Mouse (Mus musculus): ENCODE measurements around the gene Sipa1l1. TPM values are rescaled to one million over a fixed set of nuclear protein-coding genes. Genes with fewer than 3 reads are reported as not detected.

Sipa1l1 gene
- total and polyA plus RNA-seq, 3 experiments = 13.6 to 36.7 (median 23.6) TPM

GRCm38 (mm10) chr12:82197207-82197606, 28.1 kb downstream of the Sipa1l1 start:
- no peak overlapping the region for H3K27ac ChIP-seq (ENCODE audit: insufficient read depth, low read depth)
- H3K9me3 ChIP-seq (replicated peaks; ENCODE audit: low read length) = no peaks in the 10 kb centered on the region
- H3K9ac ChIP-seq (ENCODE audit: insufficient read depth, low read depth) = no peak overlapping the region
- H3K4me3 ChIP-seq (replicated peaks in 1 of 3; ENCODE audit: low read depth in 2 of 3, low read length in 2 of 3, poor library complexity in 1 of 3) = no peak overlapping the region
- TF ChIP-seq EP300 (IDR thresholded peaks at IDR 0.05; ENCODE audit: low read length) (no peak), RAD21 (IDR thresholded peaks at IDR 0.05; ENCODE audit: low read depth, low read length) (no peak), MYC (IDR thresholded peaks at IDR 0.05; ENCODE audit: low read depth, low read length) (no peak), CHD1 (IDR thresholded peaks at IDR 0.05; ENCODE audit: low read depth, low read length) (no peak), JUN (IDR thresholded peaks at IDR 0.05; ENCODE audit: insufficient read depth, low read depth, low read length) (no peak), PAX5 (IDR thresholded peaks at IDR 0.05; ENCODE audit: low read length) (no peak), TCF12 (IDR thresholded peaks at IDR 0.05; ENCODE audit: low read depth, low read length) (no peak), MEF2A (IDR thresholded peaks at IDR 0.05; ENCODE audit: borderline replicate concordance, low read depth, low read length) (no peak), RCOR1 (conservative IDR thresholded peaks at IDR 0.05; ENCODE audit: low read depth, low read length) (no peak), USF2 (conservative IDR thresholded peaks at IDR 0.05; ENCODE audit: low read depth, low read length) (no peak)
- dilution Hi-C loops (cut with MboI; ENCODE audit: extremely low pct_ligation_motif_present, extremely low pct_unique_long_range_greater_than_20kb, low sequenced_read_pairs) = no loop called here
- H3K27me3 ChIP-seq (replicated peaks) = no peaks in the 10 kb centered on the region
- no peak overlapping the region for H3K4me2 ChIP-seq (ENCODE audit: insufficient read depth, low read depth, poor library complexity, severe bottlenecking)
- peaks cover 0 to 25% of the 10 kb centered on the region in 2 experiments for H3K36me3 ChIP-seq (replicated peaks in 1 of 2; ENCODE audit: control insufficient read depth in 1 of 2, insufficient read depth in 1 of 2, low read length in 1 of 2)
- no peak for DNase-seq (ENCODE audit: extremely low read depth)
- in situ Hi-C loops (cut with MboI; ENCODE audit: low pct_ligation_motif_present, low pct_unique_long_range_greater_than_20kb, low sequenced_read_pairs) = no loop called here
- no peaks in the 10 kb centered on the region for H3K4me1 ChIP-seq (ENCODE audit: control insufficient read depth in 1 of 2, insufficient read depth in 2 of 2)
- no peaks in the 10 kb centered on the region for H3K79me2 ChIP-seq (replicated peaks; ENCODE audit: control insufficient read depth, extremely low read depth, insufficient read depth, poor library complexity, severe bottlenecking)

GRCm38 (mm10) chr12:82199286-82199685, 30.2 kb downstream of the Sipa1l1 start:
- H3K9me3 ChIP-seq (replicated peaks; ENCODE audit: low read length) = no peaks in the 10 kb centered on the region
- H3K79me2 ChIP-seq (replicated peaks; ENCODE audit: control insufficient read depth, extremely low read depth, insufficient read depth, poor library complexity, severe bottlenecking) = no peaks in the 10 kb centered on the region
- H3K36me3 ChIP-seq (replicated peaks in 1 of 2; ENCODE audit: control insufficient read depth in 1 of 2, insufficient read depth in 1 of 2, low read length in 1 of 2) = peaks cover 0 to 16% of the 10 kb centered on the region in 2 experiments
- in situ Hi-C loops (cut with MboI; ENCODE audit: low pct_ligation_motif_present, low pct_unique_long_range_greater_than_20kb, low sequenced_read_pairs) = no loop called here
- dilution Hi-C loops (cut with MboI; ENCODE audit: extremely low pct_ligation_motif_present, extremely low pct_unique_long_range_greater_than_20kb, low sequenced_read_pairs) = no loop called here
- no peak overlapping the region for H3K27ac ChIP-seq (ENCODE audit: insufficient read depth, low read depth)
- H3K9ac ChIP-seq (ENCODE audit: insufficient read depth, low read depth) = no peak overlapping the region
- TF ChIP-seq ELF1 (IDR thresholded peaks at IDR 0.05; ENCODE audit: low read depth, low read length) (no peak), CHD1 (IDR thresholded peaks at IDR 0.05; ENCODE audit: low read depth, low read length) (no peak), PAX5 (IDR thresholded peaks at IDR 0.05; ENCODE audit: low read length) (no peak)
- no peaks in the 10 kb centered on the region for H3K4me1 ChIP-seq (ENCODE audit: control insufficient read depth in 1 of 2, insufficient read depth in 2 of 2)
- no peak for DNase-seq (ENCODE audit: extremely low read depth)
- H3K4me2 ChIP-seq (ENCODE audit: insufficient read depth, low read depth, poor library complexity, severe bottlenecking) = no peak overlapping the region
- no peak overlapping the region for H3K4me3 ChIP-seq (replicated peaks in 1 of 3; ENCODE audit: low read depth in 2 of 3, low read length in 2 of 3, poor library complexity in 1 of 3)
- H3K27me3 ChIP-seq (replicated peaks) = no peaks in the 10 kb centered on the region

- no peaks in the 10 kb centered on the region for H3K4me1 ChIP-seq (ENCODE audit: control insufficient read depth in 1 of 2, insufficient read depth in 2 of 2)
- in situ Hi-C loops (cut with MboI; ENCODE audit: low pct_ligation_motif_present, low pct_unique_long_range_greater_than_20kb, low sequenced_read_pairs) = no loop called here
These were observed 35.0 kb downstream of the Sipa1l1 start for GRCm38 (mm10) chr12:82204106-82204505.

More at GRCm38 (mm10) chr12:82204106-82204505, 35.0 kb downstream of the Sipa1l1 start:
- no peak overlapping the region for H3K9ac ChIP-seq (ENCODE audit: insufficient read depth, low read depth)
- H3K4me3 ChIP-seq (replicated peaks in 1 of 3; ENCODE audit: low read depth in 2 of 3, low read length in 2 of 3, poor library complexity in 1 of 3) = no peak overlapping the region
- peaks cover 0 to 7% of the 10 kb centered on the region in 2 experiments for H3K36me3 ChIP-seq (replicated peaks in 1 of 2; ENCODE audit: control insufficient read depth in 1 of 2, insufficient read depth in 1 of 2, low read length in 1 of 2)
- H3K27me3 ChIP-seq (replicated peaks) = no peaks in the 10 kb centered on the region
- H3K27ac ChIP-seq (ENCODE audit: insufficient read depth, low read depth) = no peak overlapping the region
- H3K79me2 ChIP-seq (replicated peaks; ENCODE audit: control insufficient read depth, extremely low read depth, insufficient read depth, poor library complexity, severe bottlenecking) = no peaks in the 10 kb centered on the region
- no peak for DNase-seq (ENCODE audit: extremely low read depth)
- no peaks in the 10 kb centered on the region for H3K9me3 ChIP-seq (replicated peaks; ENCODE audit: low read length)
- no peak overlapping the region for H3K4me2 ChIP-seq (ENCODE audit: insufficient read depth, low read depth, poor library complexity, severe bottlenecking)
- no peak for TF ChIP-seq MAZ (IDR thresholded peaks at IDR 0.05; ENCODE audit: low read depth, low read length)
- TF ChIP-seq POLR2AphosphoS2 (IDR thresholded peaks at IDR 0.05; ENCODE audit: low read depth, low read length) = no peak
- no peak for TF ChIP-seq MAFK (IDR thresholded peaks at IDR 0.05; ENCODE audit: insufficient replicate concordance, low read length)
- dilution Hi-C loops (cut with MboI; ENCODE audit: extremely low pct_ligation_motif_present, extremely low pct_unique_long_range_greater_than_20kb, low sequenced_read_pairs) = no loop called here
